Mouse (Mus musculus): ENCODE measurements around the gene Dao. TPM values are rescaled to one million over a fixed set of nuclear protein-coding genes. Genes with fewer than 3 reads are reported as not detected.

The Dao gene
- total and polyA plus RNA-seq, 2 experiments from 2014 or later = not detected

DNA sequence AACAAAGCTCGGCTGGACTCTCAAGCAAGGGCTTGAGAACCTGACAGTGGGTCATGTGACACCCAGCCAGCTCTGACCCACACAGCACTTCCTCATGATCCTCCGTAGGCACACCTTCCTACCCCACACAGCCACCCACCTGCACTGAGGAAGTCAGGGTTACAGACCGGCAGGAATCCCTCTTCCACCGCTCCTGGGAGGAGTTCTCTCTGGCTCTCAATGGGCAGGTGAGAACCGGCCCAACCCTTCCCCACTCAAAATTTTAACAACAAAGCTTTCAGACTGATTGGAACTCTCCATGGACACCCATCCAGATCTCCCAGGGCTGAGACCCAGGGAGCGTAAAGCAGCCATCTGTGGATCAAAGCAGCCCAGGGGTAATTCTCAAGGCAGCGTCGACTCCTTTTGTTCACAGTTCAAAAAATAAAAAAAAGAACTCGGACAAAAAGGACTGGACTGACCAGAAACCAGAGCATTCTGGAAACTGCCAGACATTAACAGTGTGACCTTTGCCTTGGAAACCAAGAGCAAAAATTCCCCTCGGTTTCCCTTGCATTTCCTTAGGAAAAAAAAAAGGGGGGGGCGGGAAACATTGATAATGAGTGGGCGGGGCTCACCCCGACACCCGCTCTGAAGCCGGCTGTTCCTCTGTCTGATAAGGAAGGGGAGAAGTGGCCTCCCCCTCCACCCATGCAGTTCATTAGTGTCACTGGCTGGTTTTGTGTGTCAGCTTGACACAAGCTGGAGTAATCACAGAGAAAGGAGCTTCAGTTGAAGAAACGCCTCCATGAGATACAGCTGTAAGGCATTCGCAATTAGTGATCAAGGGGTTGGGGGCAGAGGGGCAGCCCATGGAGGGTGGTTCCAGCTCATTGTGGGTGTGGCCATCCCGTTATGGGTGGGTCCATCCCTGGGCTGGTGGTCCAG lies 30.7 kb upstream of the Dao start:
- no peak for TF ChIP-seq CTCF (IDR thresholded peaks at IDR 0.05; ENCODE audit: low read depth)
- peak overlapping the region; percentile 37 for H3K4me2 ChIP-seq (ENCODE audit: low read depth)
- DNase-seq (peak; percentile 39), ATAC-seq (peak; percentile 89)
- H3K9ac ChIP-seq = peak overlapping the region; percentile 25
- H3K27me3 ChIP-seq (ENCODE audit: insufficient read depth, low read length) = no peaks in the 10 kb centered on the region
- H3K4me3 ChIP-seq (ENCODE audit: low read depth, low read length) = peak overlapping the region; percentile 16
- peak overlapping the region; percentile 70 for H3K27ac ChIP-seq (ENCODE audit: low read depth, low read length)
- WGBS = 15% methylated on average over 18 of the region's 18 CpGs
- peaks cover 4% of the 10 kb centered on the region; the same call in 1 of the 2 replicates for H3K4me1 ChIP-seq (ENCODE audit: insufficient read depth)
- H3K36me3 ChIP-seq (ENCODE audit: insufficient read depth) = peaks cover 16% of the 10 kb centered on the region
- H3K9me3 ChIP-seq (ENCODE audit: low read length) = no peaks in the 10 kb centered on the region

DNA sequence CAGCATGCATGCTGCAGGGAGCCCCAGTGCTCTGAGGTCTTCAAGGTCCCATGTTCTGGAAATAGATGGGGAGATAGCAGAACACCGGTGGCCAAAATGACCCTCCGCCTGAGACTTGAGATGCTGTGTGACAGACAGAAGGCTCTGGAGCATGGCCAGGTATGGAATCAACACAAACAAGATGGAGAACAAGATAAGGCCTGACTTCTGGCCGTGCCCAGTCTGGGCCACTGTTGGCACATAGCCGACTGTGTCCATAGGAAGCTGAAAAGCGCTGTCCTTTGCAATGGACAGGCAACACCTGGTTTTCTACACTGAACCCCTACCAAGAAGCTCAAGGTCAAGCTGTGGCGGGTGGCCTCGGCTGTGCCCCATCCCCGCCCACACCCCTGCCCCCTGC lies 29.7 kb upstream of the Dao start:
- TF ChIP-seq CTCF (IDR thresholded peaks at IDR 0.05; ENCODE audit: low read depth) = no peak

DNA sequence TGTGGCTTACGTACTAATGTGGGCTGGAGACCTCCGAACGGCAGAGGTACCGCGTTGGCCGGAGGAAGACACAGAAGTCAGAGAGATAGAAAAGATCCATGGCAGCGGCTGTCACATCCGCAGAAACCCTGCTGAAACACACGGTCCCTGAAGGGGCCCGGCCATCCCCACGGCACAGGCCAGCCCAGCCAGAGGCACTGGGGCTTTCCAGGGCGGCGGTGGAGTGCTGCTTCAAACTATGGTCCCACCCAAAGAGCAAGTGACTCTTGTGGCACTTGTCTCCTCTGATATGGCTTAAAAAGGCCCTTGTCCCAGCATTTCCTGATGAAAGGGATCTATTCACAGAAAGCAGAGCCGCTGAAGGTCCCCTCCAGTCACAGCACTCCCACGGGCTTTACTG lies 28.9 kb upstream of the Dao start:
- Histone ChIP-seq H3K4me1 (ENCODE audit: insufficient read depth) (peaks cover 4% of the 10 kb centered on the region; the same call in 1 of the 2 replicates), H3K9ac (no peak overlapping the region), H3K9me3 (ENCODE audit: low read length) (no peaks in the 10 kb centered on the region), H3K4me2 (ENCODE audit: low read depth) (no peak overlapping the region), H3K27me3 (ENCODE audit: insufficient read depth, low read length) (no peaks in the 10 kb centered on the region), H3K27ac (ENCODE audit: low read depth, low read length) (no peak overlapping the region; the same call in 1 of the 2 replicates), H3K36me3 (ENCODE audit: insufficient read depth) (peaks cover 8% of the 10 kb centered on the region), H3K4me3 (ENCODE audit: low read depth, low read length) (no peak overlapping the region)
- ATAC-seq (no peak), DNase-seq (no peak)
- 62% methylated on average over 15 of the region's 15 CpGs for WGBS
- no peak for TF ChIP-seq CTCF (IDR thresholded peaks at IDR 0.05; ENCODE audit: low read depth)

More for the DNA sequence above, 29.7 kb upstream of the Dao start:
- Histone ChIP-seq H3K4me1 (ENCODE audit: insufficient read depth) (peaks cover 4% of the 10 kb centered on the region; the same call in 1 of the 2 replicates), H3K9ac (no peak overlapping the region), H3K4me2 (ENCODE audit: low read depth) (no peak overlapping the region), H3K27me3 (ENCODE audit: insufficient read depth, low read length) (no peaks in the 10 kb centered on the region), H3K4me3 (ENCODE audit: low read depth, low read length) (no peak overlapping the region), H3K36me3 (ENCODE audit: insufficient read depth) (peaks cover 15% of the 10 kb centered on the region), H3K9me3 (ENCODE audit: low read length) (no peaks in the 10 kb centered on the region), H3K27ac (ENCODE audit: low read depth, low read length) (no peak overlapping the region)
- DNase-seq = no peak
- WGBS = 94% methylated on average over 8 of the region's 8 CpGs
- ATAC-seq = no peak

DNA sequence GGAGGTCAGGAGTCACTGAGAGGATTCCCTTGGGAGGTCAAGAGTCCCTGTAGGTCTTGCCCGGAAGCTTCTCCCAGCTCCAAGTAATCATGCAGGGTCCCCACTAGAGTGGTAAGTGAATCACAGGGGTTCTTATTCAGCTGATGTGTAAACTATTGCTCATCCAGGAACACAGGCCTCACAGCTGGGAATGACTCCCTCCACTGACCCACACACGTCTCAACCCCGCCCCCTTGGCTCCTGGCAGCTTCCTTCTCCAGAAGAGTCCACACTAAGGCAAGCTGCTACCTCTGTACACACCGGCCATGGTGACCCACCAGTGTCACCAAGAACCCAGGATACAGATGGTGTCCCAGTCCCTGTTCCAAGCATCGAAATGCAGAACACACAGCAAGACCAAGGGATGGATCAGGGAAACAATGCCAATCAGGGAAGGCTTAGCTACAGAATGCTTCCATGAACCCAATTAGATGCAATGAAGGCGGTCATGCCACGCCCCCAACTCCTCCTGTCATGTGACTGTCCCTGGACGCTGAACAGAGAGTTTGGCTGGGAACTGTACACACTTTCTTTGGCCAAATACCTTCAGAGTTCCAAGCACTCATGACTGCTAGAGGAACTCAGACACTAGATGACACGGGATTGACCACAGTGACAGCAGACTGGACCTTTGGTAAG lies 27.8 kb upstream of the Dao start:
- TF ChIP-seq CTCF (IDR thresholded peaks at IDR 0.05; ENCODE audit: low read depth) = no peak
- H3K9ac ChIP-seq = no peak overlapping the region
- no peaks in the 10 kb centered on the region for H3K9me3 ChIP-seq (ENCODE audit: low read length)
- peaks cover 4% of the 10 kb centered on the region; the same call in 1 of the 2 replicates for H3K4me1 ChIP-seq (ENCODE audit: insufficient read depth)
- no peak overlapping the region for H3K4me2 ChIP-seq (ENCODE audit: low read depth)
- WGBS = 52% methylated on average over 9 of the region's 9 CpGs
- no peak overlapping the region for H3K4me3 ChIP-seq (ENCODE audit: low read depth, low read length)
- H3K36me3 ChIP-seq (ENCODE audit: insufficient read depth) = peaks cover 5% of the 10 kb centered on the region; the same call in 1 of the 2 replicates
- H3K27ac ChIP-seq (ENCODE audit: low read depth, low read length) = no peak overlapping the region
- H3K27me3 ChIP-seq (ENCODE audit: insufficient read depth, low read length) = no peaks in the 10 kb centered on the region
- no peak for ATAC-seq
- no peak for DNase-seq

DNA sequence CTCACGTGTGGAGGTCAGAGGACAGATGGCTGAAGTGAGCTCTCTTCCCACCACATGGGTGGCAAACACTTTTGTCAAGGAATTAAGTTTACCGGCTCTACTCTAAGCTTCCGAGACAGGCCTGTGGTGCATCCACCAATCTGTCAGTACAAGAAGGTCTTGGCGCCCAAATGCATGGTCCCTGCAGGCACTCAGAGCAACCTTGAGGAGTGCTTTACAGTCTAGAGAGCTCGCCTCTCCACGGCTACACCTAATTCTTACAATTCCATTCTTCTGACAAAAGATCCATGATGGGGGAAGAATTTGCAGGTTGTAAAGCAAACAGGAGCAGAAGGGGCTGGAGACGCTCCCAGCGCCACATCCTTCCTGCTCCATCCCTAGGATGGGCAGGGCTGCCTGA lies 26.9 kb upstream of the Dao start:
- no peak overlapping the region for H3K4me2 ChIP-seq (ENCODE audit: low read depth)
- H3K9ac ChIP-seq = no peak overlapping the region
- no peaks in the 10 kb centered on the region for H3K27me3 ChIP-seq (ENCODE audit: insufficient read depth, low read length)
- H3K4me3 ChIP-seq (ENCODE audit: low read depth, low read length) = no peak overlapping the region
- TF ChIP-seq CTCF (IDR thresholded peaks at IDR 0.05; ENCODE audit: low read depth) = no peak
- peaks cover 7% of the 10 kb centered on the region for H3K36me3 ChIP-seq (ENCODE audit: insufficient read depth)
- H3K9me3 ChIP-seq (ENCODE audit: low read length) = no peaks in the 10 kb centered on the region
- ATAC-seq (no peak), DNase-seq (no peak)
- 85% methylated on average over 8 of the region's 8 CpGs for WGBS
- H3K27ac ChIP-seq (ENCODE audit: low read depth, low read length) = no peak overlapping the region
- peaks cover 4% of the 10 kb centered on the region; the same call in 1 of the 2 replicates for H3K4me1 ChIP-seq (ENCODE audit: insufficient read depth)

DNA sequence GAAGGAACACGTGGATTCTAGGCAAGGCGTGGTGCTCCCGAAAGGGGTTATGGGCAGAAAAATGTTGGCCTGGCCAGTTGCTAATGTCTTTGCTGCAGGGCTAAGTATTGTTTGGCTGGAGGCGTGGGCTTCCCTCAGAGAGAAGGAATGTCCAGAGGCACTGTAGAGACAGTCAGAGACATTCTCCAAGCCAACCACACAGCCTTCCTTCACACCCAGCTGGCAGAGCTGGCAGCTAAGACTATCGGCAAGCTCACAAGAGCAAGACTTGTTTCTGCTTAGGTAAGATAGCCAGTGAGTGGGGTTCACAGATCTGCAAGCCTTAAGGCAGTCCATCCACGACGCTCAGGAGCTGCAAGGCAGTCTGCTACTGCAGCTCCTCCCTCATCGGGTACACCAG lies 26.2 kb upstream of the Dao start:
- Histone ChIP-seq H3K4me1 (ENCODE audit: insufficient read depth) (peaks cover 3% of the 10 kb centered on the region; the same call in 1 of the 2 replicates), H3K36me3 (ENCODE audit: insufficient read depth) (peaks cover 9% of the 10 kb centered on the region), H3K9me3 (ENCODE audit: low read length) (no peaks in the 10 kb centered on the region), H3K27me3 (ENCODE audit: insufficient read depth, low read length) (no peaks in the 10 kb centered on the region), H3K9ac (no peak overlapping the region), H3K4me3 (ENCODE audit: low read depth, low read length) (no peak overlapping the region), H3K4me2 (ENCODE audit: low read depth) (no peak overlapping the region), H3K27ac (ENCODE audit: low read depth, low read length) (no peak overlapping the region)
- TF ChIP-seq CTCF (IDR thresholded peaks at IDR 0.05; ENCODE audit: low read depth) = no peak
- WGBS = 86% methylated on average over 8 of the region's 8 CpGs
- ATAC-seq (no peak), DNase-seq (no peak)

DNA sequence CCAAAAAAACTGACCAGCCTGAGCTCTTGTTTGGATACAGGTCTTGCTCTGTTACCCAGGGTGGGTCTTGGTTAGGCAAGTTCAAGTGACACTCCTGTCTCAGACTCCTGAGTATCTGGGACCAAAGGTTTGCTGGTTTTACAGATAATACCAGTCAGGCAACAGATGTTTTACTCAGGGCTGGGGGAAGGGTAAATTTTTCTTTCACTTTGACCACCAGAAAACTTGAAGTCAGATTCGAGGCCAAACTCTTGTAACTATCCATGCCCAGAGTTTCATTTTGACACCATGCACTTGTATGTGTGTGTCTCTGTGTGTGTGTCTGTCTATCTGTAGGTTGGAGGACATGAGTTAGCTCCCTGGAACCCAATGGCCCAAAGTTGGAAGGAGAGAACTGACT lies 23.0 kb upstream of the Dao start:
- no peaks in the 10 kb centered on the region for H3K9me3 ChIP-seq (ENCODE audit: low read length)
- H3K9ac ChIP-seq = no peak overlapping the region
- TF ChIP-seq CTCF (IDR thresholded peaks at IDR 0.05; ENCODE audit: low read depth) = no peak
- H3K36me3 ChIP-seq (ENCODE audit: insufficient read depth) = peaks cover 9% of the 10 kb centered on the region
- no peak overlapping the region for H3K4me3 ChIP-seq (ENCODE audit: low read depth, low read length)
- no peak overlapping the region for H3K27ac ChIP-seq (ENCODE audit: low read depth, low read length)
- no peak overlapping the region for H3K4me2 ChIP-seq (ENCODE audit: low read depth)
- no peaks in the 10 kb centered on the region for H3K4me1 ChIP-seq (ENCODE audit: insufficient read depth)
- ATAC-seq (no peak), DNase-seq (no peak)
- 85% methylated on average over 1 of the region's 1 CpGs for WGBS
- H3K27me3 ChIP-seq (ENCODE audit: insufficient read depth, low read length) = no peaks in the 10 kb centered on the region

All from forebrain, postnatal 0 days (tissue).